Mouse (Mus musculus): Measurements from ENCODE around the gene Hnrnpa1.
A peak's percentile ranks its signal among the peaks of the same experiment; 100 is the strongest.
"Not testable (repeated sequence)": the region's sequence is repeated elsewhere in the genome, so short reads cannot be mapped to it uniquely, and the experiment has no call there.

The Hnrnpa1 gene

DNA sequence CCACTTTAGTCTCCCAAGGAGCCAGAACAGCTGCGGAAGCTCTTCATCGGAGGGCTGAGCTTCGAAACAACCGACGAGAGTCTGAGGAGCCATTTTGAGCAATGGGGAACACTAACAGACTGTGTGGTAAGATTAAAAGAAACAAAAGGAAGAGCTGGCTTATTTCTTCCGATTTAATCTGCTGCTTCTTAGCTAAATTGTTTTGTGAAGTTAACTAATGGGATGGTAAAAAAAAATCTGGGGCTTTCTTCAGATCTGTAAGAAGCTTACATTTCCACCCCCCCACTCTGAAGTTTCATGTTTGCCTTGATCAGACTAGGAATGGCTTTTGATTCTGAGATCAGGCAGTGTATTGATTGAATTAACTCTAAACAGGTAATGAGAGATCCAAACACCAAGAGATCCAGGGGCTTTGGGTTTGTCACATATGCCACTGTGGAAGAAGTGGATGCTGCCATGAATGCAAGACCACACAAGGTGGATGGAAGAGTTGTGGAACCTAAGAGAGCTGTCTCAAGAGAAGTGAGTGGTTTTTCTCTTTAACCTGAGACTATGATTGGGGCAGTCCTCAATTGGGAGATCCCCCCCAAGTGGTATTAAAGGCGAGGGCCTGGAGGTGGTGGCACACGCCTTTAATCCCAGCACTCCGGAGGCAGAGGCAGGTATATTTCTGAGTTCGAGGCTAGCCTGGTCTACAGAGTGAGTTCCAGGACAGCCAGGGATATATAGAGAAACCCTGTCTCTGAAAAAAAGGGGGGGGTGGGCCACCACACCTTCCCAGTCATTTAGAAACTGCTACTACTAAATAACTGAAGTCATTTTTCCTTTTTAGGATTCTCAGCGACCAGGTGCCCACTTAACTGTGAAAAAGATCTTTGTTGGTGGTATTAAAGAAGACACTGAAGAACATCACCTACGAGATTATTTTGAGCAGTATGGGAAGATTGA, 1.1 kb downstream of the Hnrnpa1 start:
- DNase-seq (ENCODE audit: low spot score in 2 of 2): not testable (repeated sequence)

- DNase-seq (ENCODE audit: low spot score in 2 of 2): no peak
Observed at GRCm38 (mm10) chr15:103242885-103243284, 2.7 kb downstream of the Hnrnpa1 start.

GRCm38 (mm10) chr15:103245616-103246015, 5.4 kb downstream of the Hnrnpa1 start:
- DNase-seq (ENCODE audit: low spot score in 2 of 2): no peak

GRCm38 (mm10) chr15:103247078-103247781, 7.0 kb downstream of the Hnrnpa1 start:
- DNase-seq (ENCODE audit: low spot score in 2 of 2): no peak

GRCm38 (mm10) chr15:103247782-103248400, 7.7 kb downstream of the Hnrnpa1 start:
- DNase-seq (ENCODE audit: low spot score in 2 of 2): no peak

- DNase-seq (ENCODE audit: low spot score in 2 of 2): no peak
Observed at GRCm38 (mm10) chr15:103248401-103249313, 8.4 kb downstream of the Hnrnpa1 start.

DNA sequence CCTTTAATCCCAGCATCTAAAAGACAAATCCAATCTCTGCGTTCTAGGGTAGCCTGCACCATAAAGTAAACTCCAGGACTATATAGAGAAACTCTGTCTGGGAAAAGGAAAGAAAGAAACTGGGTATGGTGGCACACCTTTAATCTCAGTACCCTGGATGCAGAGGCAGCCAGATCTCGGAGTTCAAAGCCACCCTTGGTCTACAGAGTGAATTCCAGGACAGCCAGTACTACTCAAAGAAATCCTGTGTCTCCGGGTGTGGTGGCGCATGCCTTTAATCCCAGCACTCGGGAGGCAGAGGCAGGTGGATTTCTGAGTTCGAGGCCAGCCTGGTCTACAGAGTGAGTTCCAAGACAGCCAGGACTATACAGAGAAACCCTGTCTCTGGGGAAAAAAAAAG, 9.3 kb downstream of the Hnrnpa1 start:
- not testable (repeated sequence) for DNase-seq (ENCODE audit: low spot score in 2 of 2)

GRCm38 (mm10) chr15:103250195-103250740, 10.0 kb downstream of the Hnrnpa1 start:
- peak; percentile 58 to 74 for DNase-seq (ENCODE audit: low spot score in 2 of 2)

- DNase-seq (ENCODE audit: low spot score in 2 of 2): no peak
Observed at GRCm38 (mm10) chr15:103251595-103251994, 11.4 kb downstream of the Hnrnpa1 start.

GRCm38 (mm10) chr15:103252660-103253059, 12.4 kb downstream of the Hnrnpa1 start:
- no peak for DNase-seq (ENCODE audit: low spot score in 2 of 2)

DNA sequence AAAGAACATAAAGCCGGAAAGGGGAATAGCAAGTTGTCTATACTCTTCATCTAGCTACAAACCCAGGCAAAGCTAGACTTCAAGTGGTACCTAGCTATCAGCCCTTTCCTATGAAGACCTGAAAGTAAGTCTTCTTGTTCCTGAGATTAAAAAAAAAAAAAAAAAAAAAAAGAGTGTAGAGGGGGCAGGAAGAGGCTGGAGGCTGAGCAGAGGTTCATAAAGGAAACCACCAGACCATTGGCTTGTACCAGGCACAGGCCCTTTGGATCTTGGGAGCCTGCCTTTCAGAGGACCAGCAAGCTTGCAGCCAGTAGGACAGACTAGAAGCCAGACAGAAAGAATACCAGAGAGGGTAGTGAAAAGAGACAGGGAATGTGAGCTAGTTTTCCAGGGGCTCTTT, 13.1 kb downstream of the Hnrnpa1 start:
- DNase-seq (ENCODE audit: low spot score in 2 of 2): no peak

DNA sequence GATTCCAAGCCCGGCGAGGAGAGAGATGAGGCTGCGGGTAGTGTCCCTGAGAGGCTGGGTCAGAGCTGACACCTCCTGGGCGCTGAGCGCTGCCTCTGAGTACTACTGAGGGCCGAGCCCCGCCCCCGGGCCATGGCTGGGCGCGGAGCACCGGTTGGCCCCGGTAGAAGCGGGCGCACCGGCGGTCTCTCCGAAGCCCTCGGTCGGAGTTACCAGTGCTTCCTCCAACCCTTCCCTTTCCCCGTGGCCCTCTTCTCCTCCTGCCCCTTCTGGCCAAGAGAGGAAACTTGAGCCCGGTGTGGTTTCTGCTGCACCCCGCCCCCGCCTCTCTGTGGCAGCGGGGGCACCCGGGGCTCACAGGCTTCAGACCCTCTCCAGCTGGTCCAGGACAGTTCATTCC, 14.9 kb downstream of the Hnrnpa1 start:
- peak; percentile 35 to 59 for DNase-seq (ENCODE audit: low spot score in 2 of 2)

DNA sequence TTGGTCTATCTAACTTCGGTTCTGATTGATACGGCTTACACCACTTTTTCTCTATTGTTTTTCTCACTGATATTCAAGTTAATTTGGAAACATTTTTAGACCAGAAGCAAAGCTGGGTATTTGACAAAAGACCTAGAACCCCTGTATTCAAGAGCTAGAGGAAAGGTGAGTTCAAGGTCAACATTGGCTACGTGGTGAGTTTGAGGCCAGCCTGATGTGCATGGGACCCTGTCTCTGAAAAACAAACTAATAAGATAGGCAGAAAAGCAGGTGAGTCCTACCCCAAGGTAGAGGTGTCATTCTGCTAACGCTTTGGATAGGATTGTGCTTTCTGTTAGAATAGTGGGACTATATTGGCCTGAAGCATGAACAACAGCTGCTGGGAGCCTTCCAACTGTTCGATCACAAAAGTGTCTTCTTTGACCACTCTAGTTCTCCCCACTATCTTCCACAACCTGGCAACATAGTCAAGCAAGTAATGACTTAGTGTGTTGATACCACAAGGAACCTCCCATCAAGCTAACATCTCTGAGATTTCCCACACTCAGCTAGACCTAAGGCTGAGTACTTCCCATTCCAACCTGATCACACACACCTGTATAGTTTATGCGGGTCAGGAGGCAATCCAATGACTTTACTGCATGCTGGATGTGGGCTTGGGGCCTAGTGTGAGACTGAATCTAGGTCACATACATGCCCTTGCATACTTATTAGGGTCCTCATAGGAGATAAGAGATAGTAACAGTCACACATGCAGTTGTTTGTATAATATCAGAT, 16.2 kb downstream of the Hnrnpa1 start:
- DNase-seq (ENCODE audit: low spot score in 2 of 2): no peak

GRCm38 (mm10) chr15:103257790-103258728, 17.8 kb downstream of the Hnrnpa1 start, which contains the start of gene Nfe2:
Gene Nfe2 (minus strand): TSS chr15:103258403.
- peak; percentile 48 to 69 for DNase-seq (ENCODE audit: low spot score in 2 of 2)

DNA sequence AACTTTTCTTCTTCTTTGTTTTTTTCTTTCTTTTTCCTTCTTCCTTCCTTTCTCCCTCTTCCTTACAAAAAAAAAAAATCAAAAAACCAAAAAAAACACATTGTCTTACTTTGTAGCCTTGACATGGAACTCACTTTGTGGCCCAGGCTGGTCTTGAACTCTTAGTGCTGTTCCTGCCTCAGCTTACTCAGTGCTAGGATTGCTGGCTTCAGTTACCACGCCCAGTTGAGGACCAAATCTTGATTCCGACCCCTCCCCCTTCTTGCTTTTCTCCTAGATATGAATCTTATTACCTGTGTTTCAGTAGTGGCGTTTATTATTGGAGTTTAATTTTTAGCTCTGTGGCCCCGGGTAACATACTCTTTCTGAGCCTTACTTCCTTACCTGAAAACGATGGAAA, 18.9 kb downstream of the Hnrnpa1 start:
- no peak for DNase-seq (ENCODE audit: low spot score in 2 of 2)

GRCm38 (mm10) chr15:103259989-103260388, 19.8 kb downstream of the Hnrnpa1 start:
- no peak for DNase-seq (ENCODE audit: low spot score in 2 of 2)

DNA sequence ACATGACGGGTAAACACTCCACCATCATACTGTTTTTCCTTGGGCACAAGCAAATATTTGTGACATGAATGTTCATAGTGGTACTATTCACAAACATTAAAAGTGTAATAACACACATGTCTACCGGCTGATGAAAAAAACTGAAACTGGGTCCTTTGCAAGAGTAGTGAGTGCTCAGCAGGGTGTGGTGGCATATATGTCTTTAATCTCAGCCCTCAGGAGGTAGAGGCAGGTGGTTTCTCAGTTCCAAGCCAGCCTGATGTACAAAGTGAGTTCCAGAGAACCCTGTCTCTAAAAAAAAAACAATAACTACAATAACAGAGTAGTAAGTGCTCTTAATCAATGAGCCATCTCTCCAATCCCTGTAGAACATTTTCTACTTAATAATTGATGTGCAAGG, 24.6 kb downstream of the Hnrnpa1 start:
- DNase-seq (ENCODE audit: low spot score in 2 of 2): no peak

GRCm38 (mm10) chr15:103268903-103269302, 28.7 kb downstream of the Hnrnpa1 start:
- no peak for DNase-seq (ENCODE audit: low spot score in 2 of 2)

All from urinary bladder, postnatal 4 days (tissue).